Mouse (Mus musculus) c-Kit-positive CD71-negative TER-119-negative erythroid progenitor cells, embryonic 14.5 days (primary cell): ENCODE measurements around the gene Klhl26.

ENCODE experiments used
- DNase-seq: peaks from one replicate; pipeline ENCODE4 v3.0.0-alpha.2; 2013; ENCODE audit warnings: low read depth

Gene Klhl26

GRCm38 (mm10) chr8:70471856-70472255 is 4.9 kb downstream of the Klhl26 start:
- DNase-seq, result no peak

- no peak for DNase-seq
Observed at GRCm38 (mm10) chr8:70469938-70470337, 6.8 kb downstream of the Klhl26 start.

- DNase-seq, result no peak
Observed at GRCm38 (mm10) chr8:70469295-70469916, 7.4 kb downstream of the Klhl26 start.

GRCm38 (mm10) chr8:70468733-70469132 is 8.0 kb downstream of the Klhl26 start:
- DNase-seq, result no peak

GRCm38 (mm10) chr8:70467907-70468306 is 8.9 kb downstream of the Klhl26 start:
- no peak for DNase-seq

GRCm38 (mm10) chr8:70467229-70467725 is 9.5 kb downstream of the Klhl26 start:
- DNase-seq, result no peak

- DNase-seq, result no peak
Observed at GRCm38 (mm10) chr8:70466771-70467170, 10.0 kb downstream of the Klhl26 start.

GRCm38 (mm10) chr8:70466305-70466704 is 10.5 kb downstream of the Klhl26 start:
- no peak for DNase-seq

GRCm38 (mm10) chr8:70465701-70466100 is 11.1 kb downstream of the Klhl26 start:
- DNase-seq, result no peak

GRCm38 (mm10) chr8:70464162-70464561 is 12.6 kb downstream of the Klhl26 start:
- no peak for DNase-seq

GRCm38 (mm10) chr8:70463306-70463705 is 13.5 kb downstream of the Klhl26 start:
- DNase-seq, result no peak

- DNase-seq, result no peak
Observed at GRCm38 (mm10) chr8:70462516-70462813, 14.3 kb downstream of the Klhl26 start.

- DNase-seq, result no peak
Observed at GRCm38 (mm10) chr8:70461765-70462515, 14.8 kb downstream of the Klhl26 start.

GRCm38 (mm10) chr8:70460606-70461005 is 16.2 kb downstream of the Klhl26 start:
- DNase-seq, result no peak

- no peak for DNase-seq
Observed at GRCm38 (mm10) chr8:70460199-70460598, 16.6 kb downstream of the Klhl26 start.

GRCm38 (mm10) chr8:70459636-70460035 is 17.1 kb downstream of the Klhl26 start:
- DNase-seq, result no peak

- no peak for DNase-seq
Observed at GRCm38 (mm10) chr8:70458462-70458861, 18.3 kb downstream of the Klhl26 start.

GRCm38 (mm10) chr8:70457882-70458281 is 18.9 kb downstream of the Klhl26 start:
- no peak for DNase-seq

GRCm38 (mm10) chr8:70456996-70457395 is 19.8 kb downstream of the Klhl26 start:
- DNase-seq, result no peak

GRCm38 (mm10) chr8:70453852-70454251 is 22.9 kb downstream of the Klhl26 start:
- no peak for DNase-seq

GRCm38 (mm10) chr8:70452196-70452966 is 24.4 kb downstream of the Klhl26 start:
- DNase-seq, result no peak

GRCm38 (mm10) chr8:70447639-70448420 is 28.9 kb downstream of the Klhl26 start:
- DNase-seq, result no peak
